Mouse (Mus musculus) E14TG2a.4 (cell line): ENCODE results near the gene Fhit.

ENCODE experiments used
- CTCF ChIP-seq: conservative IDR thresholded peaks from 2 replicates; pipeline ENCODE4 v1.5.1; 2014; ENCODE audit warnings: low read length
- POU5F1 ChIP-seq: IDR thresholded peaks from 2 replicates; pipeline ENCODE4 v1.6.1; 2014; ENCODE audit warnings: low read length, borderline replicate concordance

DNA sequence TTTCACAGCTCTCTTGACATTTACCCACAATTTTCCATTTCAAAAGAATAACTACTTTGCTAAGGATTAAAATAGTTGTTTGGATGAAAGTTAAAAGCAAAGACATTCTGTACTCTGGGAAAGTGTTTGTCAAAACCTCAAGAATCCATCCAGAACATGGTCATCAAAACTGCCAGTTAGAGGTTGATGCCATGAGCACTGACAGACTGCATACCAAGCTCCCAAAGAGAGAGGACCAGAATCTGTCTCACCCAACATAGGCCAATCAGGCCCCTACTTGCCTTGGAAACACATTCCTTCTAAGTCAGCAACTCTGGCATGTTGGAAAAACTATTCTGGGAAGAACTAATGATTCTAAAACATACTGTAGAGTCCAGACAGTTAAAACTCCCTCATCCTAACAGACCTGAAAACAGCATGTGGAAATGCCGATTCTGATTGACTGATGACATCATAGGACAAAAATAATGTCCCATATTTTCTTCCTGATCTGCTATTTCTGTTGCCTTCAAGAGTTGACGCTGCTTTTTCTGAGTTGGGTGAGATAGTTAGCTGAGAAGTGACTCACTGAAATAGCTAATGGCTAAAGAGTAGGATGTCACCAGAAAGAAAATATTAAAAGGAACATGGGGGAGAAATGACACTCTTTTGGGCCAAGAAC lies 1114.6 kb downstream of the Fhit start:
- TF ChIP-seq CTCF (no peak), POU5F1 (no peak)
